13 mouse cellular contexts compared by ENCODE assay signal in the genomic region with DNA sequence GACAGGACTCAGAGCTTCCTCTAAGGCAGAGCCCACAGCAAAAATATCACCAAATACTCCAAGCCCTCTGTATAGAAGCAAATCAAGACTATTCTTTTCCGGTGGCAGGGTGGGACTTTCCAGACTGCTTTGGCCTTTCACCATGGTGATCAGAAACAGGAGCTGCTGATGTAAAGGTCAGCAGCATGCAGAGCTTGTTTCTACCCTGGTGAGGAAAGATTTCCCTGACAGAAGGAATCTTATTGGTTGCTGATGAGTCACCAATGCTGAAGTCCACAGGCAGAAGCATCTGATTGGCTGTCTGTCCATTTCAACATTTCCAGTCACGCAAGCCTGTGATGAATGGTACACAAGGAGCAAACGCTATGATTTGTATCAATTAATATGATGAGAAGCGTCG.
DNase-seq lines count a peak whose midpoint lies in the region; ATAC-seq and TF ChIP-seq lines count a peak whose summit lies in the region.
"Had no signal": no experiment of that assay in that cellular context is flagged by ENCODE, and none has a peak within 500 bp of the region (broad histone marks: within the 10 kb centered on the region; RNA-seq: fewer than 3 reads in every experiment).

No protein-coding gene starts in this region.

- no peak overlapping the region for H3K9ac ChIP-seq in hindbrain, embryonic 13.5 days
- no peak overlapping the region for H3K9ac ChIP-seq in CH12.LX (ENCODE audit: insufficient read depth, low read depth)
- no peak overlapping the region for H3K9ac ChIP-seq in forebrain, embryonic 16.5 days (replicated peaks; ENCODE audit: low read depth, low read length)
- H3K9ac ChIP-seq: embryonic facial prominence, embryonic 12.5 days; liver, embryonic 14.5 days had no signal

- TF ChIP-seq CTCF in CH12.LX (conservative IDR thresholded peaks at IDR 0.05 in 1 of 2, IDR thresholded peaks at IDR 0.05 in 1 of 2; ENCODE audit: low read depth in 2 of 2, low read length in 2 of 2): no peak

- H3K79me2 ChIP-seq in CH12.LX (replicated peaks; ENCODE audit: control insufficient read depth, extremely low read depth, insufficient read depth, poor library complexity, severe bottlenecking): no peaks in the 10 kb centered on the region

- dilution Hi-C loops in CH12.LX (cut with MboI; ENCODE audit: extremely low pct_ligation_motif_present, extremely low pct_unique_long_range_greater_than_20kb, low sequenced_read_pairs): no loop called here

- H3K9me3 ChIP-seq in hindbrain, embryonic 10.5 days: no peaks in the 10 kb centered on the region
- no peaks in the 10 kb centered on the region for H3K9me3 ChIP-seq in hindbrain, embryonic 13.5 days
- no peaks in the 10 kb centered on the region for H3K9me3 ChIP-seq in CH12.LX (replicated peaks; ENCODE audit: low read length)
- no peaks in the 10 kb centered on the region for H3K9me3 ChIP-seq in forebrain, embryonic 16.5 days (ENCODE audit: control insufficient read depth, low read length)
- H3K9me3 ChIP-seq: embryonic facial prominence, embryonic 12.5 days; megakaryocyte, embryonic 14.5 days had no signal

- in situ Hi-C loops in CH12.LX (cut with MboI; ENCODE audit: low pct_ligation_motif_present, low pct_unique_long_range_greater_than_20kb, low sequenced_read_pairs): no loop called here

- no peak for ATAC-seq in hindbrain, embryonic 13.5 days (ENCODE audit: low FRiP score)
- ATAC-seq in forebrain, embryonic 16.5 days: peak; percentile 59

- peak; percentile 2 for DNase-seq in hindbrain, embryonic 10.5 days (ENCODE audit: low spot score)
- DNase-seq in A20 (ENCODE audit: low read depth, low spot score) (peak; percentile 78), CH12.LX (ENCODE audit: extremely low read depth) (peak; percentile 13)
- no peak for DNase-seq in cerebellum, adult 9-10 months
- no peak for DNase-seq in thymus, postnatal 10 days (ENCODE audit: low spot score in 2 of 2)
- no peak for DNase-seq in spleen, adult 12 weeks (ENCODE audit: low spot score)
- DNase-seq: kidney, adult 9 months; thymus, postnatal 4 days had no signal

- TF ChIP-seq RAD21 in CH12.LX (IDR thresholded peaks at IDR 0.05; ENCODE audit: low read depth, low read length): no peak

- no peak overlapping the region for H3K27ac ChIP-seq in hindbrain, embryonic 10.5 days
- no peak overlapping the region for H3K27ac ChIP-seq in hindbrain, embryonic 13.5 days
- no peak overlapping the region for H3K27ac ChIP-seq in CH12.LX (ENCODE audit: insufficient read depth, low read depth)
- H3K27ac ChIP-seq in forebrain, embryonic 16.5 days (ENCODE audit: low read length): no peak overlapping the region
- H3K27ac ChIP-seq: embryonic facial prominence, embryonic 12.5 days; liver, embryonic 14.5 days had no signal

- no peak overlapping the region for H3K4me2 ChIP-seq in hindbrain, embryonic 13.5 days
- no peak overlapping the region for H3K4me2 ChIP-seq in CH12.LX (ENCODE audit: insufficient read depth, low read depth, poor library complexity, severe bottlenecking)
- no peak overlapping the region for H3K4me2 ChIP-seq in forebrain, embryonic 16.5 days (ENCODE audit: low read length)
- H3K4me2 ChIP-seq: embryonic facial prominence, embryonic 12.5 days had no signal

- no peak for TF ChIP-seq EP300 in CH12.LX (IDR thresholded peaks at IDR 0.05; ENCODE audit: low read length)

- H3K4me1 ChIP-seq in hindbrain, embryonic 10.5 days (replicated peaks): no peaks in the 10 kb centered on the region
- H3K4me1 ChIP-seq in hindbrain, embryonic 13.5 days (replicated peaks): no peaks in the 10 kb centered on the region
- no peaks in the 10 kb centered on the region for H3K4me1 ChIP-seq in CH12.LX (ENCODE audit: control insufficient read depth in 1 of 2, insufficient read depth in 2 of 2)
- H3K4me1 ChIP-seq in forebrain, embryonic 16.5 days (replicated peaks; ENCODE audit: control insufficient read depth, insufficient read depth, low read length): no peaks in the 10 kb centered on the region
- H3K4me1 ChIP-seq: embryonic facial prominence, embryonic 12.5 days; megakaryocyte, embryonic 14.5 days had no signal

- WGBS in hindbrain, embryonic 10.5 days: 74% methylated on average over 5 of the region's 5 CpGs
- WGBS in hindbrain, embryonic 13.5 days: 80% methylated on average over 5 of the region's 5 CpGs
- WGBS in forebrain, embryonic 16.5 days: 78% methylated on average over 5 of the region's 5 CpGs

- no peak overlapping the region for H3K4me3 ChIP-seq in hindbrain, embryonic 10.5 days
- no peak overlapping the region for H3K4me3 ChIP-seq in hindbrain, embryonic 13.5 days
- no peak overlapping the region for H3K4me3 ChIP-seq in CH12.LX (replicated peaks in 1 of 3; ENCODE audit: low read depth in 2 of 3, low read length in 2 of 3, poor library complexity in 1 of 3)
- no peak overlapping the region for H3K4me3 ChIP-seq in forebrain, embryonic 16.5 days (replicated peaks; ENCODE audit: low read length)
- H3K4me3 ChIP-seq: embryonic facial prominence, embryonic 12.5 days; megakaryocyte, embryonic 14.5 days had no signal

- no peaks in the 10 kb centered on the region for H3K36me3 ChIP-seq in hindbrain, embryonic 10.5 days
- no peaks in the 10 kb centered on the region for H3K36me3 ChIP-seq in hindbrain, embryonic 13.5 days
- no peaks in the 10 kb centered on the region for H3K36me3 ChIP-seq in CH12.LX (replicated peaks in 1 of 2; ENCODE audit: control insufficient read depth in 1 of 2, insufficient read depth in 1 of 2, low read length in 1 of 2)
- no peaks in the 10 kb centered on the region for H3K36me3 ChIP-seq in forebrain, embryonic 16.5 days (ENCODE audit: control insufficient read depth, insufficient read depth)
- H3K36me3 ChIP-seq: embryonic facial prominence, embryonic 12.5 days had no signal

- H3K27me3 ChIP-seq in hindbrain, embryonic 10.5 days (ENCODE audit: insufficient read depth, poor library complexity, severe bottlenecking): no peaks in the 10 kb centered on the region
- no peaks in the 10 kb centered on the region for H3K27me3 ChIP-seq in hindbrain, embryonic 13.5 days
- H3K27me3 ChIP-seq in CH12.LX (replicated peaks): no peaks in the 10 kb centered on the region
- no peaks in the 10 kb centered on the region for H3K27me3 ChIP-seq in forebrain, embryonic 16.5 days (replicated peaks; ENCODE audit: control insufficient read depth, insufficient read depth, low read length)
- H3K27me3 ChIP-seq: embryonic facial prominence, embryonic 12.5 days; megakaryocyte, embryonic 14.5 days had no signal

- TF ChIP-seq POLR2A in CH12.LX (IDR thresholded peaks at IDR 0.05; ENCODE audit: low read depth, low read length): no peak

TF ChIP-seq in CH12.LX, 34 proteins besides CTCF, POLR2A, EP300 and RAD21:
- TF ChIP-seq JUND (conservative IDR thresholded peaks at IDR 0.05; ENCODE audit: low read depth, low read length): 0 out of 2 replicates have a peak, but pooled peaks have one; percentile 8
- TF ChIP-seq JUN (IDR thresholded peaks at IDR 0.05; ENCODE audit: insufficient read depth, low read depth, low read length): no peak

Comparison
In these comparisons a context has a peak if more than half of its experiments do, and no peak if none do; other contexts are left out.
1. DNase-seq: peak in hindbrain, embryonic 10.5 days (single experiment), A20 (single experiment) and CH12.LX (single experiment); none in cerebellum, adult 9-10 months (single experiment), thymus, postnatal 10 days (0 of 2) and spleen, adult 12 weeks (single experiment).